Mouse (Mus musculus) gastrocnemius, postnatal 36 days (tissue): ENCODE results near the gene Pgm5. TPM values are rescaled to one million over a fixed set of nuclear protein-coding genes. Genes with fewer than 3 reads are reported as not detected.

ENCODE experiments used
- DNase-seq, 2 experiments: peaks; one replicate each; pipeline ENCODE4 v3.0.0; 2022
- intact Hi-C: fragments of 180-260 bp; cut with DNase I; formaldehyde crosslinking; loops from one replicate; pipeline ENCODE4 v1.15.1; 2025
- total RNA-seq, 2 experiments: library from RNA; stranded (reverse); gene quantifications; 2 replicates each; pipeline ENCODE4 v1.2.3; 2021

Pgm5 gene
- total RNA-seq, 2 experiments from 2014 or later, result 9.0 to 10.6 TPM

- intact Hi-C loops, result loop anchor here (2.0 to 5.0 kb wide), 2 partner anchors 253 to 572 kb away; no protein-coding TSS in a partner anchor
- no peak for DNase-seq
Measured at GRCm38 (mm10) chr19:24873873-24874272, 12.2 kb upstream of the Pgm5 start.

GRCm38 (mm10) chr19:24871037-24871635 lies 9.5 kb upstream of the Pgm5 start:
- DNase-seq, result peak; percentile 47 to 59
- intact Hi-C loops, result loop anchor here (5.0 kb wide), 1 partner anchor 569 kb away; no protein-coding TSS in a partner anchor

- intact Hi-C loops, result loop anchor here (5.0 kb wide), 1 partner anchor 158 kb away; no protein-coding TSS in a partner anchor
Measured at GRCm38 (mm10) chr19:24865436-24865835, 3.8 kb upstream of the Pgm5 start.

GRCm38 (mm10) chr19:24861276-24861611 lies 411 bp downstream of the Pgm5 start:
- intact Hi-C loops, result no loop called here
- no peak for DNase-seq

More at GRCm38 (mm10) chr19:24865436-24865835, 3.8 kb upstream of the Pgm5 start:
- no peak for DNase-seq

GRCm38 (mm10) chr19:24851456-24852315 lies 10.0 kb downstream of the Pgm5 start:
- peak; percentile 26 to 46 for DNase-seq
- intact Hi-C loops, result no loop called here

- no peak for DNase-seq
- intact Hi-C loops, result no loop called here
Measured at GRCm38 (mm10) chr19:24848844-24849243, 12.8 kb downstream of the Pgm5 start.

- DNase-seq, result no peak
- intact Hi-C loops, result no loop called here
Measured at GRCm38 (mm10) chr19:24848345-24848744, 13.3 kb downstream of the Pgm5 start.

GRCm38 (mm10) chr19:24845007-24845546 lies 16.6 kb downstream of the Pgm5 start:
- no peak for DNase-seq
- intact Hi-C loops, result no loop called here

- intact Hi-C loops, result no loop called here
- no peak for DNase-seq
Measured at GRCm38 (mm10) chr19:24842080-24842479, 19.6 kb downstream of the Pgm5 start.

- intact Hi-C loops, result no loop called here
- no peak for DNase-seq
Measured at GRCm38 (mm10) chr19:24824517-24824916, 37.1 kb downstream of the Pgm5 start.

- intact Hi-C loops, result no loop called here
- no peak for DNase-seq
Measured at GRCm38 (mm10) chr19:24815661-24816221, 45.9 kb downstream of the Pgm5 start.

- intact Hi-C loops, result no loop called here
- DNase-seq, result no peak
Measured at GRCm38 (mm10) chr19:24812861-24813293, 48.8 kb downstream of the Pgm5 start.

GRCm38 (mm10) chr19:24812106-24812810 lies 49.4 kb downstream of the Pgm5 start:
- no peak for DNase-seq
- intact Hi-C loops, result no loop called here

- intact Hi-C loops, result no loop called here
- DNase-seq, result no peak
Measured at GRCm38 (mm10) chr19:24811451-24811850, 50.2 kb downstream of the Pgm5 start.

- DNase-seq, result no peak
- intact Hi-C loops, result no loop called here
Measured at GRCm38 (mm10) chr19:24806013-24806412, 55.6 kb downstream of the Pgm5 start.

- DNase-seq, result peak in 1 of 2 experiments; percentile 6
- intact Hi-C loops, result no loop called here
Measured at GRCm38 (mm10) chr19:24797606-24798005, 64.0 kb downstream of the Pgm5 start.

GRCm38 (mm10) chr19:24794350-24794749 lies 67.3 kb downstream of the Pgm5 start:
- DNase-seq, result no peak
- intact Hi-C loops, result no loop called here

- no peak for DNase-seq
- intact Hi-C loops, result no loop called here
Measured at GRCm38 (mm10) chr19:24793545-24794139, 68.0 kb downstream of the Pgm5 start.

- no peak for DNase-seq
- intact Hi-C loops, result no loop called here
Measured at GRCm38 (mm10) chr19:24792876-24793275, 68.8 kb downstream of the Pgm5 start.

- no peak for DNase-seq
- intact Hi-C loops, result no loop called here
Measured at GRCm38 (mm10) chr19:24785898-24786297, 75.8 kb downstream of the Pgm5 start.
